Mouse (Mus musculus): ENCODE data around the gene Zscan2.

DNA sequence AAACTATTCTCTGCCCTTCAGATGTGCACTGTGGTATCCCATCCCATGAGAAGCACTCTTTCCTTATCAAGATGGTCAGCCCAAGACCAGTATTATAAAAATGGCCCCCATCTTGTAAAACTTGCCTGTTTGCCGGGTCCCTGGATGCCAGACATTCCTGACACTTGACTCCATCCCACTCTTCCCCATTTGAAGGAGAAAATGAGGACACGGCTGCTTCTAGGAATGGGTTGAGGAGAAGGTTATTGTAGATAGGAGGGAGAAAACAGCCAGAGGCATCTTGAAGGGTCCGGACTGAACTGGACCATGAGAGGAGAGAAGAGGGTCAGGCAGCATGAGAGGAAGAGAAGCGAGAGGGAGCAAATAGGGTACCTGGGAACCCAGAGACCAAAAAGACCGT, 44.1 kb upstream of the Zscan2 start:
- TF ChIP-seq CTCF (IDR thresholded peaks at IDR 0.05) (no peak), EP300 (IDR thresholded peaks at IDR 0.05) (no peak)

Measured in lung, postnatal 0 days (tissue).